Mouse (Mus musculus): Measurements from ENCODE around the gene Fras1. TPM values are rescaled to one million over a fixed set of nuclear protein-coding genes. Genes with fewer than 3 reads are reported as not detected.

Fras1 gene
- total and polyA plus RNA-seq, 3 experiments = not detected

- TF ChIP-seq NELFE (IDR thresholded peaks at IDR 0.05; ENCODE audit: low read depth, low read length) = no peak
- TF ChIP-seq RCOR1 (IDR thresholded peaks at IDR 0.05; ENCODE audit: low read depth, low read length) = no peak
These were observed 139.6 kb downstream of the Fras1 start (continued) for GRCm38 (mm10) chr5:96513327-96513726.

- Histone ChIP-seq H3K36me3 (ENCODE audit: control insufficient read depth in 1 of 2, insufficient read depth in 2 of 2, low read length in 2 of 2) (no peaks in the 10 kb centered on the region), H3K4me1 (ENCODE audit: control insufficient read depth in 1 of 2, insufficient read depth in 2 of 2, low read length in 2 of 2) (peaks cover 0 to 3% of the 10 kb centered on the region in 2 experiments; a peak in 1 of 4 replicates), H3K27ac (ENCODE audit: control insufficient read depth, low read depth, low read length) (no peak overlapping the region), H3K4me3 (ENCODE audit: control insufficient read depth in 1 of 2, insufficient read depth in 1 of 2, low read depth in 2 of 2, low read length in 2 of 2) (no peak overlapping the region), H3K9me3 (replicated peaks; ENCODE audit: insufficient read depth, low read length) (no peaks in the 10 kb centered on the region), H3K79me2 (ENCODE audit: control insufficient read depth, insufficient read depth, low read length, poor library complexity) (no peaks in the 10 kb centered on the region), H3K9ac (ENCODE audit: control insufficient read depth, low read depth, low read length, poor library complexity, severe bottlenecking) (no peak overlapping the region), H3K27me3 (ENCODE audit: control insufficient read depth in 1 of 2, insufficient read depth in 2 of 2, low read length in 2 of 2) (no peaks in the 10 kb centered on the region)
- TF ChIP-seq MXI1 (IDR thresholded peaks at IDR 0.05; ENCODE audit: low read depth, low read length) (no peak), HCFC1 (IDR thresholded peaks at IDR 0.05; ENCODE audit: low read depth, low read length) (no peak), TAL1 (IDR thresholded peaks at IDR 0.05; ENCODE audit: low read length) (no peak), NRF1 (IDR thresholded peaks at IDR 0.05; ENCODE audit: insufficient read depth, low read depth, low read length, poor library complexity, severe bottlenecking) (no peak), MYC (IDR thresholded peaks at IDR 0.05; ENCODE audit: low read depth, low read length) (no peak), POLR2A (IDR thresholded peaks at IDR 0.05; ENCODE audit: control insufficient read depth in 1 of 2, insufficient read depth in 1 of 2, low read depth in 1 of 2, low read length in 2 of 2, poor library complexity in 1 of 2) (no peak), KAT2A (conservative IDR thresholded peaks at IDR 0.05; ENCODE audit: low read depth, low read length) (no peak), GABPA (IDR thresholded peaks at IDR 0.05; ENCODE audit: low read depth, low read length) (no peak), ZNF384 (IDR thresholded peaks at IDR 0.05; ENCODE audit: low read depth, low read length) (no peak), BHLHE40 (IDR thresholded peaks at IDR 0.05; ENCODE audit: borderline replicate concordance, low read depth, low read length) (no peak), CHD1 (IDR thresholded peaks at IDR 0.05; ENCODE audit: low read depth, low read length) (no peak), JUND (IDR thresholded peaks at IDR 0.05; ENCODE audit: low read depth, low read length) (no peak), GATA1 (IDR thresholded peaks at IDR 0.05; ENCODE audit: low read depth, low read length) (no peak), MAZ (IDR thresholded peaks at IDR 0.05; ENCODE audit: low read depth, low read length) (no peak), UBTF (IDR thresholded peaks at IDR 0.05; ENCODE audit: borderline replicate concordance, insufficient read depth, low read depth, low read length) (no peak), CTCF (IDR thresholded peaks at IDR 0.05 in 2 of 3, conservative IDR thresholded peaks at IDR 0.05 in 1 of 3; ENCODE audit: control insufficient read depth in 1 of 3, insufficient read depth in 1 of 3, low read depth in 2 of 3, low read length in 3 of 3, poor library complexity in 1 of 3, severe bottlenecking in 1 of 3) (no peak), MEF2A (IDR thresholded peaks at IDR 0.05; ENCODE audit: extremely low read depth, insufficient replicate concordance, low read depth, low read length, poor library complexity, severe bottlenecking) (no peak), TCF12 (IDR thresholded peaks at IDR 0.05; ENCODE audit: low read depth, low read length) (no peak), MYB (IDR thresholded peaks at IDR 0.05; ENCODE audit: low read depth, low read length) (no peak), ETS1 (IDR thresholded peaks at IDR 0.05; ENCODE audit: low read depth, low read length) (no peak)
- no peak for DNase-seq (ENCODE audit: low read depth, low spot score)
These were observed 142.1 kb downstream of the Fras1 start for GRCm38 (mm10) chr5:96515860-96516311.

Data from MEL (cell line).